Mouse (Mus musculus): ENCODE results near the gene Shq1. TPM values are rescaled to one million over a fixed set of nuclear protein-coding genes. Genes with fewer than 3 reads are reported as not detected.
A peak's percentile ranks its signal among the peaks of the same experiment; 100 is the strongest.

Shq1 gene
- polyA plus RNA-seq, 1 experiment from 2014 or later, result 8.1 TPM

- no peak overlapping the region for H3K9ac ChIP-seq (ENCODE audit: low read depth, low read length)
- no peak overlapping the region for H3K4me3 ChIP-seq (ENCODE audit: low read depth, low read length)
- no peak overlapping the region for H3K27ac ChIP-seq (ENCODE audit: low read length)
- H3K27me3 ChIP-seq (ENCODE audit: control insufficient read depth, insufficient read depth, low read depth, low read length), result no peaks in the 10 kb centered on the region
- ATAC-seq (ENCODE audit: low read depth), result no peak
- H3K4me2 ChIP-seq (ENCODE audit: low read depth, low read length), result no peak overlapping the region
- H3K4me1 ChIP-seq (ENCODE audit: control insufficient read depth, low read depth, low read length), result no peaks in the 10 kb centered on the region
- no peaks in the 10 kb centered on the region for H3K36me3 ChIP-seq (ENCODE audit: control insufficient read depth, insufficient read depth)
- no peaks in the 10 kb centered on the region for H3K9me3 ChIP-seq (replicated peaks; ENCODE audit: control insufficient read depth, low read length)
- WGBS (ENCODE audit: insufficient replicate concordance), result 79% methylated on average over 4 of the region's 4 CpGs
These were observed 64.2 kb downstream of the Shq1 start for GRCm38 (mm10) chr6:100606805-100607204.

- ATAC-seq (ENCODE audit: low read depth), result no peak
- Histone ChIP-seq H3K4me2 (ENCODE audit: low read depth, low read length) (no peak overlapping the region), H3K9ac (ENCODE audit: low read depth, low read length) (no peak overlapping the region), H3K36me3 (ENCODE audit: control insufficient read depth, insufficient read depth) (no peaks in the 10 kb centered on the region), H3K27ac (ENCODE audit: low read length) (no peak overlapping the region), H3K4me1 (ENCODE audit: control insufficient read depth, low read depth, low read length) (no peaks in the 10 kb centered on the region), H3K4me3 (ENCODE audit: low read depth, low read length) (no peak overlapping the region), H3K9me3 (replicated peaks; ENCODE audit: control insufficient read depth, low read length) (no peaks in the 10 kb centered on the region), H3K27me3 (ENCODE audit: control insufficient read depth, insufficient read depth, low read depth, low read length) (no peaks in the 10 kb centered on the region)
- 70% methylated on average over 6 of the region's 6 CpGs for WGBS (ENCODE audit: insufficient replicate concordance)
These were observed 67.3 kb downstream of the Shq1 start for GRCm38 (mm10) chr6:100603702-100604101.

GRCm38 (mm10) chr6:100601634-100602033 is 69.3 kb downstream of the Shq1 start:
- ATAC-seq (ENCODE audit: low read depth), result no peak
- Histone ChIP-seq H3K4me1 (ENCODE audit: control insufficient read depth, low read depth, low read length) (no peaks in the 10 kb centered on the region), H3K36me3 (ENCODE audit: control insufficient read depth, insufficient read depth) (no peaks in the 10 kb centered on the region), H3K9ac (ENCODE audit: low read depth, low read length) (no peak overlapping the region), H3K4me3 (ENCODE audit: low read depth, low read length) (no peak overlapping the region), H3K9me3 (replicated peaks; ENCODE audit: control insufficient read depth, low read length) (no peaks in the 10 kb centered on the region), H3K27me3 (ENCODE audit: control insufficient read depth, insufficient read depth, low read depth, low read length) (no peaks in the 10 kb centered on the region), H3K4me2 (ENCODE audit: low read depth, low read length) (no peak overlapping the region), H3K27ac (ENCODE audit: low read length) (no peak overlapping the region)
- WGBS (ENCODE audit: insufficient replicate concordance), result 74% methylated on average over 6 of the region's 6 CpGs

- Histone ChIP-seq H3K4me1 (ENCODE audit: control insufficient read depth, low read depth, low read length) (no peaks in the 10 kb centered on the region), H3K4me3 (ENCODE audit: low read depth, low read length) (no peak overlapping the region), H3K9ac (ENCODE audit: low read depth, low read length) (no peak overlapping the region), H3K4me2 (ENCODE audit: low read depth, low read length) (no peak overlapping the region), H3K27ac (ENCODE audit: low read length) (no peak overlapping the region), H3K36me3 (ENCODE audit: control insufficient read depth, insufficient read depth) (no peaks in the 10 kb centered on the region), H3K9me3 (replicated peaks; ENCODE audit: control insufficient read depth, low read length) (no peaks in the 10 kb centered on the region), H3K27me3 (ENCODE audit: control insufficient read depth, insufficient read depth, low read depth, low read length) (no peaks in the 10 kb centered on the region)
- no peak for ATAC-seq (ENCODE audit: low read depth)
- 75% methylated on average over 8 of the region's 8 CpGs for WGBS (ENCODE audit: insufficient replicate concordance)
These were observed 77.1 kb downstream of the Shq1 start for GRCm38 (mm10) chr6:100593857-100594256.

GRCm38 (mm10) chr6:100592991-100593390 is 78.0 kb downstream of the Shq1 start:
- Histone ChIP-seq H3K9me3 (replicated peaks; ENCODE audit: control insufficient read depth, low read length) (no peaks in the 10 kb centered on the region), H3K4me3 (ENCODE audit: low read depth, low read length) (no peak overlapping the region), H3K36me3 (ENCODE audit: control insufficient read depth, insufficient read depth) (no peaks in the 10 kb centered on the region), H3K27ac (ENCODE audit: low read length) (no peak overlapping the region), H3K4me1 (ENCODE audit: control insufficient read depth, low read depth, low read length) (no peaks in the 10 kb centered on the region; the same call in 1 of the 2 replicates), H3K27me3 (ENCODE audit: control insufficient read depth, insufficient read depth, low read depth, low read length) (no peaks in the 10 kb centered on the region), H3K9ac (ENCODE audit: low read depth, low read length) (no peak overlapping the region), H3K4me2 (ENCODE audit: low read depth, low read length) (no peak overlapping the region)
- no peak for ATAC-seq (ENCODE audit: low read depth)
- WGBS (ENCODE audit: insufficient replicate concordance), result 81% methylated on average over 7 of the region's 7 CpGs

- WGBS (ENCODE audit: insufficient replicate concordance), result 52% methylated on average over 4 of the region's 4 CpGs
These were observed 80.4 kb downstream of the Shq1 start for GRCm38 (mm10) chr6:100590602-100591001.

GRCm38 (mm10) chr6:100588876-100589275 is 82.1 kb downstream of the Shq1 start:
- no peak overlapping the region for H3K9ac ChIP-seq (ENCODE audit: low read depth, low read length)
- no peak overlapping the region for H3K27ac ChIP-seq (ENCODE audit: low read length)
- 40% methylated on average over 3 of the region's 3 CpGs for WGBS (ENCODE audit: insufficient replicate concordance)
- no peaks in the 10 kb centered on the region for H3K36me3 ChIP-seq (ENCODE audit: control insufficient read depth, insufficient read depth)
- H3K27me3 ChIP-seq (ENCODE audit: control insufficient read depth, insufficient read depth, low read depth, low read length), result no peaks in the 10 kb centered on the region
- no peaks in the 10 kb centered on the region for H3K9me3 ChIP-seq (replicated peaks; ENCODE audit: control insufficient read depth, low read length)
- H3K4me1 ChIP-seq (ENCODE audit: control insufficient read depth, low read depth, low read length), result no peaks in the 10 kb centered on the region; the same call in 1 of the 2 replicates
- no peak overlapping the region for H3K4me2 ChIP-seq (ENCODE audit: low read depth, low read length)
- peak; percentile 48; the same call in 1 of the 2 replicates for ATAC-seq (ENCODE audit: low read depth)
- no peak overlapping the region for H3K4me3 ChIP-seq (ENCODE audit: low read depth, low read length)

More at GRCm38 (mm10) chr6:100590602-100591001, 80.4 kb downstream of the Shq1 start:
- H3K27ac ChIP-seq (ENCODE audit: low read length), result no peak overlapping the region
- H3K27me3 ChIP-seq (ENCODE audit: control insufficient read depth, insufficient read depth, low read depth, low read length), result no peaks in the 10 kb centered on the region
- no peaks in the 10 kb centered on the region for H3K36me3 ChIP-seq (ENCODE audit: control insufficient read depth, insufficient read depth)
- ATAC-seq (ENCODE audit: low read depth), result no peak
- no peaks in the 10 kb centered on the region for H3K9me3 ChIP-seq (replicated peaks; ENCODE audit: control insufficient read depth, low read length)
- no peak overlapping the region for H3K9ac ChIP-seq (ENCODE audit: low read depth, low read length)
- no peak overlapping the region for H3K4me2 ChIP-seq (ENCODE audit: low read depth, low read length)
- no peak overlapping the region for H3K4me3 ChIP-seq (ENCODE audit: low read depth, low read length)
- H3K4me1 ChIP-seq (ENCODE audit: control insufficient read depth, low read depth, low read length), result no peaks in the 10 kb centered on the region; the same call in 1 of the 2 replicates

- ATAC-seq (ENCODE audit: low read depth), result no peak
- H3K9me3 ChIP-seq (replicated peaks; ENCODE audit: control insufficient read depth, low read length), result no peaks in the 10 kb centered on the region
- no peak overlapping the region for H3K4me3 ChIP-seq (ENCODE audit: low read depth, low read length)
- H3K27ac ChIP-seq (ENCODE audit: low read length), result no peak overlapping the region
- H3K9ac ChIP-seq (ENCODE audit: low read depth, low read length), result no peak overlapping the region
- no peaks in the 10 kb centered on the region for H3K36me3 ChIP-seq (ENCODE audit: control insufficient read depth, insufficient read depth)
- no peaks in the 10 kb centered on the region; the same call in 1 of the 2 replicates for H3K4me1 ChIP-seq (ENCODE audit: control insufficient read depth, low read depth, low read length)
- WGBS (ENCODE audit: insufficient replicate concordance), result 38% methylated on average over 5 of the region's 5 CpGs
- H3K27me3 ChIP-seq (ENCODE audit: control insufficient read depth, insufficient read depth, low read depth, low read length), result no peaks in the 10 kb centered on the region
- no peak overlapping the region for H3K4me2 ChIP-seq (ENCODE audit: low read depth, low read length)
These were observed 84.2 kb downstream of the Shq1 start for GRCm38 (mm10) chr6:100586758-100587157.

GRCm38 (mm10) chr6:100581951-100582350 is 89.0 kb downstream of the Shq1 start:
- no peaks in the 10 kb centered on the region for H3K9me3 ChIP-seq (replicated peaks; ENCODE audit: control insufficient read depth, low read length)
- H3K4me2 ChIP-seq (ENCODE audit: low read depth, low read length), result no peak overlapping the region
- no peak overlapping the region for H3K4me3 ChIP-seq (ENCODE audit: low read depth, low read length)
- H3K27me3 ChIP-seq (ENCODE audit: control insufficient read depth, insufficient read depth, low read depth, low read length), result no peaks in the 10 kb centered on the region
- H3K9ac ChIP-seq (ENCODE audit: low read depth, low read length), result no peak overlapping the region
- WGBS (ENCODE audit: insufficient replicate concordance), result 60% methylated on average over 2 of the region's 2 CpGs
- no peaks in the 10 kb centered on the region for H3K36me3 ChIP-seq (ENCODE audit: control insufficient read depth, insufficient read depth)
- H3K4me1 ChIP-seq (ENCODE audit: control insufficient read depth, low read depth, low read length), result no peaks in the 10 kb centered on the region
- ATAC-seq (ENCODE audit: low read depth), result no peak
- no peak overlapping the region for H3K27ac ChIP-seq (ENCODE audit: low read length)
